Mouse (Mus musculus) megakaryocyte, embryonic 14.5 days (primary cell): Measurements from ENCODE around the gene Fnbp4.

ENCODE experiments used
- FLI1 ChIP-seq: IDR thresholded peaks from 2 replicates; pipeline ENCODE4 v1.6.1; 2012; ENCODE audit warnings: low read length, inconsistent platforms, mixed read lengths
- GATA1 ChIP-seq: IDR thresholded peaks from 3 replicates; pipeline ENCODE4 v1.6.1; 2012; ENCODE audit warnings: mixed read lengths, low read length, inconsistent platforms, borderline replicate concordance

GRCm38 (mm10) chr2:90745053-90745678 lies at the start of gene Fnbp4:
- TF ChIP-seq FLI1 (no peak), GATA1 (no peak)
